Mouse (Mus musculus) midbrain, embryonic 14.5 days (tissue): Measurements from ENCODE around the gene Gm20388. TPM values are rescaled to one million over a fixed set of nuclear protein-coding genes. Genes with fewer than 3 reads are reported as not detected.

Experiments used
- ATAC-seq: fragments of 200-750 bp; cut with Nextera tagmentation; 2 replicates; pipeline ENCODE4 v1.8.0; 2017; ENCODE audit warnings: moderate number of reproducible peaks, moderate library complexity; ENCODE audit not compliant: low FRiP score, low TSS enrichment
- DNase-seq: peaks from one replicate; pipeline ENCODE4 v3.0.0-alpha.2; 2015
- H3K27ac ChIP-seq: fragments of 300-500 bp; sonication (generic); replicated peaks from 2 replicates; pipeline ENCODE4 v1.5.1; 2014; ENCODE audit warnings: mild to moderate bottlenecking, low read depth, low read length, moderate library complexity
- H3K27me3 ChIP-seq: fragments of 300-500 bp; sonication (generic); 2 replicates; pipeline ENCODE4 v1.6.1; 2014; ENCODE audit warnings: low read length, control low read depth, mixed read lengths; ENCODE audit not compliant: control insufficient read depth, insufficient read depth
- H3K36me3 ChIP-seq: fragments of 300-500 bp; sonication (generic); 2 replicates; pipeline ENCODE4 v1.6.1; 2014; ENCODE audit warnings: low read length, control low read depth; ENCODE audit not compliant: control insufficient read depth, insufficient read depth
- H3K4me1 ChIP-seq: fragments of 300-500 bp; sonication (generic); 2 replicates; pipeline ENCODE4 v1.6.1; 2014; ENCODE audit warnings: mild to moderate bottlenecking, antibody characterized with exemption, low read length, control low read depth; ENCODE audit not compliant: control insufficient read depth, insufficient read depth
- H3K4me2 ChIP-seq: fragments of 300-500 bp; sonication (generic); 2 replicates; pipeline ENCODE4 v1.6.1; 2014; ENCODE audit warnings: mild to moderate bottlenecking, low read length, moderate library complexity
- H3K4me3 ChIP-seq: fragments of 300-500 bp; sonication (generic); replicated peaks from 2 replicates; pipeline ENCODE4 v1.5.1; 2014; ENCODE audit warnings: low read depth, low read length
- H3K9ac ChIP-seq: fragments of 300-500 bp; sonication (generic); replicated peaks from 2 replicates; pipeline ENCODE4 v1.6.1; 2014; ENCODE audit warnings: mild to moderate bottlenecking, low read length, moderate library complexity
- H3K9me3 ChIP-seq: fragments of 300-500 bp; sonication (generic); 2 replicates; pipeline ENCODE4 v1.6.1; 2016; ENCODE audit warnings: low read length, control low read depth, mixed read lengths; ENCODE audit not compliant: control insufficient read depth
- WGBS: fragments of 180-500 bp; shearing (Covaris S2); extraction: QIAGEN DNeasy Blood & Tissue Kit; methylation state at CpG from one replicate; pipeline ENCODE4 v1.1.7; 2014; 5-methylcytosine and 5-hydroxymethylcytosine counted together
- polyA plus RNA-seq: library from polyadenylated mRNA; unstranded; fragments of >200 nt; fragmentation: Nextera tagmentation; extraction: Ambion mirVana; gene quantifications from 2 replicates; pipeline ENCODE4 v1.2.1, GENCODE M21; 2014

The Gm20388 gene
- polyA plus RNA-seq, 1 experiment from 2014 or later: 4.1 TPM

DNA sequence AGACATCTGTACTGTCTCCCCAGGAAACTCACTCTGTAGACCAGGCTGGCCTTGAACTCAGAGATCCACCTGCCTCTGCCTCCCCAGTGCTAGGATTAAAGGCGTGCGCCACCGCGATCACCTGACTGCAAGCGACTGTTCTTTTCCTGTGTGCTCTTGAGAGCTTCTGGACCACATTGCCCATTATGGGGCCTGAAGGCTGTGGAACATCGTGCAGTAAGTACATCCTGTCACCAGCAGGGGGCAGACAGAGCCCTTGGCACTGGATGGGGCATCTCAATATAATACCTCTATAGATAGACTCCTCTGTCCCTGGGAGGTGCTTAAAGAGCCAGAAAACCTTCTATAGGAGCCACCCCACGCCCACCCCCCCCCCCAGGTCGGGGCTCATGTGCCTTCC, 2924.3 kb downstream of the Gm20388 start:
- Histone ChIP-seq H3K4me3 (no peak overlapping the region), H3K4me1 (no peaks in the 10 kb centered on the region), H3K27me3 (no peaks in the 10 kb centered on the region), H3K27ac (no peak overlapping the region), H3K36me3 (no peaks in the 10 kb centered on the region), H3K4me2 (no peak overlapping the region), H3K9me3 (no peaks in the 10 kb centered on the region), H3K9ac (no peak overlapping the region)
- ATAC-seq (no peak), DNase-seq (peak; percentile 88)
- 36% methylated on average over 8 of the region's 8 CpGs for WGBS

DNA sequence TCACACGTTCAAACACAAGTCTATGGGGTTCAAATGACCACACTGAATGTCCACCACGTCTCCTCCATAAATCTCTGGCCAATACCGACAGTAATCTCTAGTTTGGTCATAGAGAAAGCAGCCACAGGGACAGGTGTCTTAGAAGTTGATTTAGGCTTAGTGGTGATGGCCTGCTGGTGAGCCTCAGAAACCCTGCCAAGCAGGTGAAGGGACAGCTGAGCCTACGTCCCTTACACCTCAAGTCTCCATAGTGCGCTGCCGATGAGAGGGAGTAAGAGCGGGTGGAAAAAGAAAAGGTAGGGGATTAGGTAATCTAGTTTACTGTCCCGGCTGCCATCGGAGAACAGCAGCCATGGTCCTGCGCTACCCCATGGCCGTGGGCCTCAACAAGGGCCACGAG, 2925.6 kb downstream of the Gm20388 start:
- WGBS: 87% methylated on average over 12 of the region's 12 CpGs
- no peaks in the 10 kb centered on the region for H3K9me3 ChIP-seq
- no peaks in the 10 kb centered on the region for H3K4me1 ChIP-seq
- H3K9ac ChIP-seq: no peak overlapping the region
- no peaks in the 10 kb centered on the region for H3K36me3 ChIP-seq
- H3K27me3 ChIP-seq: no peaks in the 10 kb centered on the region
- no peak overlapping the region for H3K27ac ChIP-seq
- H3K4me2 ChIP-seq: no peak overlapping the region
- DNase-seq (no peak), ATAC-seq (no peak)
- no peak overlapping the region for H3K4me3 ChIP-seq

DNA sequence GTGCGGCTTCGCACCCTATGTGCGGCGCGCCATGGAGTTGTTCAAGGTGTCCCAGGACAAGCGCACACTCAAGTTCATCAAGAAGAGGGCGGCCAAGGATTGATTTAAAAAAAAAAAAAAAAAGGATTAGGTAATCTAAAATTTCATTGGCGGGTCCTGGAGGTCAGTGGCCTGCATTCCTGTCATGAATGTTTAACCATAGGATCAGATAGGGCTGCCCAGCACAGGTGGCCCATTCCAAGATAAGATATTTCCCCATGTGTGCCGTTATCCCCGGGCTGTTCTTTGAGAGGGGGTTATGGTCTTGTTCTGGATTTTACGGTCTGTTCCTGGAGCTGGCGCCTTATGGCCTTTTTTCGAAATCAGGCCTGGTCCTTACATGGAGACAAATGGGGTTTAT, 2926.1 kb downstream of the Gm20388 start:
- WGBS: 87% methylated on average over 13 of the region's 13 CpGs
- ATAC-seq (no peak), DNase-seq (no peak)
- Histone ChIP-seq H3K4me1 (no peaks in the 10 kb centered on the region), H3K27ac (no peak overlapping the region), H3K4me3 (no peak overlapping the region), H3K9me3 (no peaks in the 10 kb centered on the region), H3K27me3 (no peaks in the 10 kb centered on the region), H3K9ac (no peak overlapping the region), H3K36me3 (no peaks in the 10 kb centered on the region), H3K4me2 (no peak overlapping the region)

DNA sequence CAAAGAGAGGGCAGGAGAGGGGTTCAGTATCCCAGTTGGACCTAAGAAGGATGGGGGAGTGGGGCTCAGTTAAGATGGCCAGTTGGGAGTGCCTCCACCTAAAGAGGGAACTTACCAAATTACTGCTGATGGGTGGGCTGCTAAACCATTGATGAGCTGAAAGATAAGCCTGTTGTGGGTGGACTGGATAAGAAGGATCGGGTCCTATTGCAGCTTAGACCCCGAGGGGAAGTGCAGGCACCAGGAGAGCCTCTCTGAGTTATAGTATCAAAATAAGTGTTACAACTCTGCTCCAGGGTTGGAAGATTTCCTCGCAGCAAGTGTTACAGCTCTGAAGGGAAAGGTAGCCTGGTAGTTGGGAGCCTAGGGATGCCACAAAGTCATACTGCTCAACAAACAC, 2933.5 kb downstream of the Gm20388 start:
- Histone ChIP-seq H3K27me3 (no peaks in the 10 kb centered on the region), H3K36me3 (no peaks in the 10 kb centered on the region), H3K4me1 (no peaks in the 10 kb centered on the region), H3K9me3 (no peaks in the 10 kb centered on the region), H3K4me2 (no peak overlapping the region), H3K4me3 (no peak overlapping the region), H3K9ac (no peak overlapping the region), H3K27ac (no peak overlapping the region)
- WGBS: 73% methylated on average over 3 of the region's 3 CpGs
- ATAC-seq (no peak), DNase-seq (no peak)

DNA sequence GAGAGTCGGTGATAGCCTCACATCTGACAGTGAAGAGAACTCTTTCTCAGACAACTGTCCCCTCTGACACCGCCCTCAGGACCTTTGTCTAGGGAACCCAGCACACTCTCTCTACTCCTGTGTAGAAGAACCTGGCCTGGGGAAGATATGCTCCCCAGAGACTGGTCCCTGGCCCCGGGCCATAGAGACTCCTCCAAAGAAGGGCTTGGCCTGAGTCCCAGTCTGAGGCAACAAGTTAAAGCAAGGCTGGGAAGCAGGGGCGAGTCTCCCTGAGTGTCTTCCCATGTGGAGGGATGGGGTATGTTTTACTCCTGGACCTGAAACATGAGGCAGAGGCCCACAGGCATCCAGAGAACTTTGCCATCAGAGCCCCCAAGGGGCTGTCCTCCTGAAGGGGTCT, 2935.0 kb downstream of the Gm20388 start:
- Histone ChIP-seq H3K27ac (no peak overlapping the region), H3K27me3 (no peaks in the 10 kb centered on the region), H3K9me3 (no peaks in the 10 kb centered on the region), H3K4me3 (no peak overlapping the region), H3K4me1 (no peaks in the 10 kb centered on the region), H3K9ac (no peak overlapping the region), H3K36me3 (no peaks in the 10 kb centered on the region), H3K4me2 (no peak overlapping the region)
- no peak for DNase-seq
- 75% methylated on average over 4 of the region's 4 CpGs for WGBS
- ATAC-seq: no peak

DNA sequence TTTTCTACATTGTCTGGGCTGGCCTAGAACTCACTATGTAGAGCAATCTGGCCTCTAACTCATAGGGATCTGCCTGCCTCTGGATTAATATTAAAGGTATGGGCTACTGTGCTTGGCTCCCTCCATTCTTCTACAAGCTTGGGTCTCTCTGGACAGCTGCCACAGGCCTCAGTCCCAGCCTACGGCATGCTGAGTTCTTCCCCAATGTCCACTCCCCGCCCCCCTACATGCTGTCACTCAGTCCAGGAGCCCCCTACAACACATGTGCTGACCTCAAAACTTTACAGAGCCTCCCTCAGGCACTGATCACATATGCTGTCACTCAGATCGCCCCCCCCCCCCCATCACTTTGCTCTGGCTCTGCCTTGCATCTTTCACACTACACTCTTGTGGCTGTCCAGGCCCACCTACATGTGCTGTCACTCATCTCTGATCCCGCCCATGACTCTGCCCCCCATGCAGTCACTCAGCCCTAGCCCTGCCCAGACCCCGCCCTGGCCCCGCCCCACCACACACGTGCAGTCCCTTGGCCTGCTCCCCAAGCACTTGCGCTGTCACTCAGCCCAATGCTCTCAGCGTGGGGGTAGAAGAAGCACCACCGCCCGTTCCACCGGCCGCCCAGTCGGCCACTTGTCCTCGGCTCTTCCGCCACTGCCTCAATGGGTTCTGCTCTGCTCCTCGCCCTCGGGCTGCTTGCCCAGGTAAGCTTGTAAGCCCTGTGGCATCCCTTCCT, 2937.4 kb downstream of the Gm20388 start, which contains the start of gene Cdh15:
Cdh15 (plus strand) TSS at position 138 of the 733 bp plus-strand sequence.
- ATAC-seq (peak; percentile 70), DNase-seq (peak; percentile 62)
- H3K9me3 ChIP-seq: no peaks in the 10 kb centered on the region
- H3K4me1 ChIP-seq: no peaks in the 10 kb centered on the region; the same call in 1 of the 2 replicates
- no peak within 1 kb of the TSS for H3K9ac ChIP-seq
- WGBS: 10% methylated on average over 18 of the region's 18 CpGs
- H3K4me2 ChIP-seq: peak within 1 kb of the TSS; percentile 33
- H3K36me3 ChIP-seq: no peaks in the 10 kb centered on the region
- H3K4me3 ChIP-seq: no peak within 1 kb of the TSS
- no peak within 1 kb of the TSS for H3K27ac ChIP-seq
- no peaks in the 10 kb centered on the region for H3K27me3 ChIP-seq

DNA sequence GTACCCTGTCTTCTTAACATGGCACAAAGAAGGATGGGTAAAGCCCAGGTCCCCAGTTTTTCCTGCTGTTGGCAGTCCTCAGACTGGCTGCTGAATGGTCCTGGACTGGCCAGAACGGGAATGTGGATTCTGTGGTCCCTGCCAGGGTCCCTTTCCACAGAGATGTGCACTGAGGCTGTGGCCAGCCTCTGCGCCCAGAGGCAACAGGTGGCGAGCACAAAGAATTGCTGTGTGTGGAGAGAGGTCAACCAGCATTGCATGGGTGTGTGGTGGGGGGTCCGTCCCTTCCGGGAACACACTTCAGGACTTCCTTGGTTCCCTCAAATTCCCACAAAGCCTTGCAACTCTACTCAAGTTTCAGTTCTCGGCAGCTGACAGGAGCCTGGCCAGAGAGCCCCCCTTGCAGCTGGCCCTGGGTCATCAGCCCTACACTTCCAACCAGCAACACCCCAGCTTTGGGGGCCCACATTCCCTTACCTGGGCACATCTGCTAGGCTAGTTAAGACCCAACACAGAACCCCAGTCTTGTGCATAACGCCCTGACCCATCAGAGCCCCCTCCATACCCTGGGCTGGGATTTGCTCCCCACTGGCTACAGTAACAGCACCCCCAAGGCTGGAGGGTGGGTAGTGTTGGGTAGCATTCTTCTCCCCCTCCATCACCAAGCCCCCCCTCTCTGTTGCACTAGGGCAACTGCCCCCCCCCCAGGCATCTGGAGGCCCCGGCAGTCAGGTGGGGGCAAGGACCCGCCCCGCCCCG, 2938.7 kb downstream of the Gm20388 start:
- Histone ChIP-seq H3K4me1 (peaks cover 8% of the 10 kb centered on the region), H3K27ac (no peak overlapping the region), H3K4me3 (no peak overlapping the region), H3K36me3 (no peaks in the 10 kb centered on the region), H3K27me3 (no peaks in the 10 kb centered on the region), H3K9me3 (no peaks in the 10 kb centered on the region), H3K9ac (no peak overlapping the region), H3K4me2 (no peak overlapping the region)
- ATAC-seq (no peak), DNase-seq (no peak)
- WGBS: 71% methylated on average over 11 of the region's 11 CpGs

DNA sequence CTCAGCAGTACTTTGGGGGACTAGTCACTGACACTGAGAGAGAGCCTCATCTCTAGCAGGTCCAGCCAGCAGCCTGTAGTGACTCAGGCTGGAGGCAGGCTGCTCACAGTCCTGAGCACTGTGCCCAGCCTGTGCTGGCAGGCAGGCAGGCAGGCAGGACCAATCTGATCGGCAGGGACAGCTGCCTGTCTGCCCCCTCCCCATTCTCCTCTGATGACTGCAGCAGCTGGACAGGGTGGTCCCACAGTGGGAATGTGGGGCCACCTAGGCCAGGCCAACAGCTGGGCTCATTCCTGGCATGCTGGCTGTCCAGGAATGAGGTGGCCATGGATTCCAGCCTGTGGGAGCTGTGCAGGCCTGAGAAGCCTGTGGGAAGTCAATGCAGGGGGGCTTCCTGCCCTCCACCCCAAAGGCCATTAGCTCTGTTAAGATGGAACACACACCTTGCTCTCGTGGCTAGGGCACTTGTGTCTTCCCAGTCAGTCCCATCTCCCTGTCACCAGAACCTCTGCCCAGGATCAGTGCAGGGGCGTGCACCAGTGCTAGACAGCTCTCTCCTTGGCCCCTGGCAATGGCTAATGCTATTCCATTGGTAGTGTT, 2940.1 kb downstream of the Gm20388 start:
- no peak overlapping the region for H3K4me3 ChIP-seq
- 73% methylated on average over 3 of the region's 3 CpGs for WGBS
- DNase-seq: no peak
- H3K27me3 ChIP-seq: no peaks in the 10 kb centered on the region
- H3K36me3 ChIP-seq: no peaks in the 10 kb centered on the region
- no peak overlapping the region for H3K4me2 ChIP-seq
- no peak for ATAC-seq
- H3K9me3 ChIP-seq: no peaks in the 10 kb centered on the region
- peaks cover 8% of the 10 kb centered on the region for H3K4me1 ChIP-seq
- no peak overlapping the region for H3K27ac ChIP-seq
- no peak overlapping the region for H3K9ac ChIP-seq
